Comparison of ENCODE assay signal across 1 mouse cellular context in genomic region chr5:34521337-34521736, GRCm38 (mm10).
TF ChIP-seq lines count a peak whose summit lies in the region.

No protein-coding gene starts in this region.

TF ChIP-seq in CH12.LX, 34 proteins besides CTCF, POLR2A, EP300 and RAD21 (continued from another document):
- TF ChIP-seq ZNF384 (IDR thresholded peaks at IDR 0.05; ENCODE audit: low read depth, low read length) (no peak), ZC3H11A (IDR thresholded peaks at IDR 0.05; ENCODE audit: low read depth, low read length) (no peak), IRF4 (IDR thresholded peaks at IDR 0.05; ENCODE audit: low read depth, low read length) (no peak), RCOR1 (conservative IDR thresholded peaks at IDR 0.05; ENCODE audit: low read depth, low read length) (no peak)
